Mouse (Mus musculus) gastrocnemius, adult 2 months (tissue): ENCODE results near the gene Cfap300. TPM values are rescaled to one million over a fixed set of nuclear protein-coding genes. Genes with fewer than 3 reads are reported as not detected.
A peak's percentile ranks its signal among the peaks of the same experiment; 100 is the strongest.

Experiments used
- DNase-seq: peaks from one replicate; pipeline ENCODE4 v3.0.0; 2022
- H3K27ac ChIP-seq: fragments of 200-600 bp; 2 replicates; pipeline ENCODE4 v1.8.1; 2022; ENCODE audit warnings: mild to moderate bottlenecking
- H3K4me3 ChIP-seq: fragments of 200-600 bp; 2 replicates; pipeline ENCODE4 v1.8.1; 2022; ENCODE audit warnings: mild to moderate bottlenecking, moderate library complexity
- CTCF ChIP-seq: fragments of 200-600 bp; IDR thresholded peaks from 2 replicates; pipeline ENCODE4 v1.8.1; 2022; ENCODE audit warnings: antibody characterized with exemption, mild to moderate bottlenecking, moderate library complexity
- intact Hi-C: fragments of 180-260 bp; cut with DNase I; formaldehyde crosslinking; loops from one replicate; pipeline ENCODE4 v1.15.1; 2025
- long read RNA-seq, 2 experiments: library from polyadenylated mRNA; stranded (forward); transcript quantifications; one replicate each; pipeline ENCODE4 v2.0.0; 2021
- total RNA-seq, 2 experiments: library from RNA; stranded (reverse); gene quantifications; 2 replicates each; pipeline ENCODE4 v1.2.3; 2021

Gene Cfap300
- total RNA-seq = under 1 TPM; 0.20 to 0.26 TPM
- long read RNA-seq, experiment 1, partial matches to known transcripts = 0 of 1 reads
- long read RNA-seq, experiment 1, other reads (novel, unspliced or antisense) = 0 of 1 reads
- long read RNA-seq, experiment 2, partial matches to known transcripts = 1 of 1 reads
- long read RNA-seq, experiment 2, other reads (novel, unspliced or antisense) = 0 of 1 reads

- no peak for TF ChIP-seq CTCF
- Histone ChIP-seq H3K27ac (peak within 1 kb of the TSS; percentile 88), H3K4me3 (peak within 1 kb of the TSS; percentile 91)
- intact Hi-C loops = loop anchor here (1.0 kb wide), 1 partner anchor 37 kb away; no protein-coding TSS in a partner anchor
- peak; percentile 98 for DNase-seq
Observed at GRCm38 (mm10) chr9:8042338-8043043, at the start of gene Cfap300. Cfap300 (minus strand) TSS chr9:8042823.

- DNase-seq = no peak
- intact Hi-C loops = loop anchor here (10.0 kb wide), 2 partner anchors 174 to 364 kb away; no protein-coding TSS in a partner anchor
- no peak for TF ChIP-seq CTCF
- no peak overlapping the region for H3K4me3 ChIP-seq
- no peak overlapping the region for H3K27ac ChIP-seq
Observed at GRCm38 (mm10) chr9:8078882-8079281, 36.3 kb upstream of the Cfap300 start.

DNA sequence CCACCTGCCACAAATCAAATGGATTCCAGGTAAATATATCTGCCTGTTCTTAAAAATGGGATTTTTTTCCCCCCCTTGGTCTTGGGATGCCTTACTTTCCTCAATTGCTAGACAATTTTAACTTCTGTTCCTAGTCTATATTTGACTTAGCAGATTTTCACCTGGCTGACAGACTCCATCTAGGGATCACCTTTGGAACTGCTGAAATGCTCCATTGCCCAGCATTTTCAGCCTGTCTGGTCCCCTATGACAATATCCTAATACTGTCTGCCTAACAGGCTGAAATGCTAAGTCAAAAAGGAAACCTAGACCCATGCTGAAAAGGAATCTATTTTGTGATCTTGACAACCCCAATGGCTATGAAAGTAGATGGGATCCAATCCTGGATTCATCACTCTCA, 31.7 kb upstream of the Cfap300 start:
- no peak overlapping the region for H3K4me3 ChIP-seq
- TF ChIP-seq CTCF = peak; percentile 70
- H3K27ac ChIP-seq = no peak overlapping the region
- no peak for DNase-seq
- intact Hi-C loops = loop anchor here (10.0 kb wide), 2 partner anchors 170 to 360 kb away; no protein-coding TSS in a partner anchor

GRCm38 (mm10) chr9:8073203-8073755, 30.7 kb upstream of the Cfap300 start:
- intact Hi-C loops = loop anchor here (10.0 kb wide), 2 partner anchors 168 to 358 kb away; no protein-coding TSS in a partner anchor
- no peak for DNase-seq
- H3K27ac ChIP-seq = no peak overlapping the region

GRCm38 (mm10) chr9:8059636-8060035, 17.0 kb upstream of the Cfap300 start:
- no peak overlapping the region for H3K4me3 ChIP-seq
- H3K27ac ChIP-seq = no peak overlapping the region
- TF ChIP-seq CTCF = no peak
- DNase-seq = no peak
- intact Hi-C loops = no loop called here

More at GRCm38 (mm10) chr9:8073203-8073755, 30.7 kb upstream of the Cfap300 start:
- H3K4me3 ChIP-seq = no peak overlapping the region
- TF ChIP-seq CTCF = no peak

GRCm38 (mm10) chr9:8054831-8055230, 12.2 kb upstream of the Cfap300 start:
- no peak overlapping the region for H3K27ac ChIP-seq
- intact Hi-C loops = no loop called here
- no peak for DNase-seq
- H3K4me3 ChIP-seq = no peak overlapping the region
- no peak for TF ChIP-seq CTCF

DNA sequence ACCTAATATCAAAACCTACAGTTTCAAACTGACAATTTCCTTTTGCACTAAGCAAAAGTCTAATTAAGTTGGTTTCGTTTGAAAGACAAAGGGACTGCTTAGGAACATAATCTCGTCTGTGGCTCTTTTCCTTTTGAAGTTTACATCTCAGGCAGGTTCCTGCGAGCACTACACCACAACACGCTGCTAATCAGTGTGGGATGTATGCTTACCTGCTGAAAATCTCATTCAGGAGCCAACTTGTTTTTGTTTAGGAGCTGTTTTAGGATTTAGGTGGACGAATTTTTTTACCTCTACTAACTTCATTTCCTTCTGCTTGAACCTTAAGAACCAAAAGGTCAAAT, 393 bp upstream of the Cfap300 start:
- no peak for DNase-seq
- TF ChIP-seq CTCF = no peak
- intact Hi-C loops = no loop called here
- peak overlapping the region; percentile 88 for H3K27ac ChIP-seq
- H3K4me3 ChIP-seq = peak overlapping the region; percentile 91

DNA sequence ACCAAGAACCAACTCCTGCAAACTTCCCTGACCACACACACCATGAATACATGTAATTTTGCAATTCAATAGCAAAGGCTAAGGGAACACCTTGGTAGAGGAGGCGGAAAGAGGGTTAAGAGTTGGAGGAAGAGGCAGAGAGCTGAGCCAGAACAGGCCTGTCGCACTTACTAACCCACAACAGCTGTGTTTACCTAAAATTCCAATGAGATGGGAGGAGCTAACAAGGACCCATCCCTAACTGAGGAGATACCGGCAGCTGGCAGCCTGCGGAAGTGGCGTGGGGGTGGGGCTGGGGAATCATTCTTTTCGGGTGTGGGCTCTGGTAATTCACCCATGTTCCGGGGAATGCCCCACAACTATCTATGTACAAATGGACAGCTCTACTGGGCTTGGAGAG, 7.1 kb downstream of the Cfap300 start:
- DNase-seq = no peak
- TF ChIP-seq CTCF = no peak
- intact Hi-C loops = no loop called here
- Histone ChIP-seq H3K27ac (no peak overlapping the region), H3K4me3 (no peak overlapping the region)

DNA sequence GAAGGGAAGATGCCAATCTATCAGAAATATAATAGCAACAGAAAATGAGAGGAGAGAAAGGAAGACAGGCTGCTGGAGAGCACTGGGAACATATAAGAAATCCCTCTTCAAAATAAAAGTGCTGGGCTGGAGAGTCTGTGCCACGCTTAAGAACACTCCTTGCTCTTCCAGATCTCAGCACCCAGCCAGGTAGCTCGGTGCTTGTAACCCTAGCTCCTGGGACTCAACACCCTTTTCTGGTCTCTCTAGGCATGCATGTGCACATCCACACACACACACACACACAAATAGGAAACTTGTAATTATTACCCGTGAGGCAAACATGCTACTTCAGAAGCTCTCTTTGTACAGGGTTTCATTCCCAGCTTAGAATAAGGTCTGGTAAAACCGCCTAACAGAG, 7.5 kb downstream of the Cfap300 start:
- no peak for TF ChIP-seq CTCF
- no peak overlapping the region for H3K27ac ChIP-seq
- DNase-seq = no peak
- H3K4me3 ChIP-seq = no peak overlapping the region
- intact Hi-C loops = no loop called here

- no peak for TF ChIP-seq CTCF
- DNase-seq = no peak
- no peak overlapping the region for H3K27ac ChIP-seq
- intact Hi-C loops = no loop called here
- no peak overlapping the region for H3K4me3 ChIP-seq
Observed at GRCm38 (mm10) chr9:8034143-8034542, 8.5 kb downstream of the Cfap300 start.

GRCm38 (mm10) chr9:8032847-8033246, 9.8 kb downstream of the Cfap300 start:
- intact Hi-C loops = no loop called here
- Histone ChIP-seq H3K4me3 (no peak overlapping the region), H3K27ac (no peak overlapping the region)
- DNase-seq = no peak
- no peak for TF ChIP-seq CTCF

DNA sequence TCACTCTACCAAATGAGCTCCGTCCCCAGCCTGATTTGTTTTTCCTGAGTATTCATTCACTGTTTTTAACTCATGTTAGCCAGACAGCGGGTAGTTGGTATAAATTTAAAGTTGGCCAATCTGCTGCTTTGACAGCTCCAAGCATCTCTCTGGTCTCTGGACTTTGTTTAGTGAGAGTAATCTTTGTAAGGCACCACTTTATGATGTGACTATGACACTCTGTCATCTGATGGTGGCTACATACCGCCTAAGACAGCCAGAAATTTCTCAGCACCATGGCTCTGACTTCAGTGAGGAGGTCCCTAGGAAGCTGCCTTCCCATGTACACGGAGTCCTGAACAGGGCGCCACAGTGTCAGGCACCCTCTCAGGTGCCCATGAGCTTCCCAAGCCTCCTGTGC, 24.0 kb downstream of the Cfap300 start:
- Histone ChIP-seq H3K27ac (no peak overlapping the region), H3K4me3 (no peak overlapping the region)
- TF ChIP-seq CTCF = no peak
- no peak for DNase-seq
- intact Hi-C loops = no loop called here

DNA sequence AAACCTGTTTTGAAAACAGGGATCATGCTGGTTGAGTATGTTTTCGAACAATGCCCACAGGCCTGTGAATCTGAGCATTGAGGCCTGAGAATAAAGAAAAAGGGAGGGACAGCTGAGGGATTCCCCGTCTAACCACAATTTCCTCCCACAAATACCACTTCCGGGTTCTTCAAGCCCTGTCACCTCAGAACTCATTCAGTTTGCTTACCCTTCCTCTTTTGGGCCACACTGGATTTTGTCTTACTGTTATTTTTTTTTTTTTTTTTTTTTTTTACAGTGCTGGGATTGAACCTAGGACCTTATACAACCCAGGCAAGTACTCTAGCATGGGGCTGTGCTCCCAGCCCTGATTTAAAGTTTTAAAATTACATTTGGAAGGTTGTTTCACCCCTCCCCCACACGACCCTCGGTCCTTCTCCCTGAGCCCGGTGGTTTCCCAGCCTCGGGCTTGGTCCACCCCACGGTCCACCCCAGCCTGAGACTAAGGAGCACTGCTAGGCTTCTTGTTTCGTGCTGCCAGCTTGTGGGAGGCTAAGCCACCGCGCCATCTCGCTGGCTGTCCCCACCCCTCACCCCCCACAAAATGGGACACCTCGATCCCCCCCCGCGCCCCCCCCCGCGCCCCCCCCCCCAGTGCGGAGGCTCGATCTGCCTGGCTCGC, 25.2 kb downstream of the Cfap300 start:
- TF ChIP-seq CTCF = no peak
- DNase-seq = peak; percentile 33
- peak overlapping the region; percentile 50 for H3K4me3 ChIP-seq
- intact Hi-C loops = no loop called here
- H3K27ac ChIP-seq = peak overlapping the region; percentile 68
